8 mouse cellular contexts compared by ENCODE assay signal in genomic region chr2:25402972-25403601, GRCm38 (mm10). TPM values are rescaled to one million over a fixed set of nuclear protein-coding genes. Genes with fewer than 3 reads are reported as not detected.
A peak's percentile ranks its signal among the peaks of the same experiment; 100 is the strongest.
DNase-seq lines count a peak whose midpoint lies in the region; ATAC-seq and TF ChIP-seq lines count a peak whose summit lies in the region.

No protein-coding gene starts in this region.

- DNase-seq in thymus, adult 2 months: peak; percentile 47
- no peak for DNase-seq in thymus, postnatal 0 days (ENCODE audit: low spot score)
- DNase-seq in forebrain, embryonic 11.5 days (ENCODE audit: low spot score): peak; percentile 86
- DNase-seq in kidney, postnatal 14 days: peak; percentile 81
- peak; percentile 25 for DNase-seq in liver
- peak; percentile 67 for DNase-seq in neural tube, embryonic 10.5 days (ENCODE audit: extremely low spot score, low spot score)
- peak; percentile 56 for DNase-seq in testis, postnatal 14 days (ENCODE audit: low spot score)

- no peak overlapping the region for H3K27ac ChIP-seq in thymus, adult 2 months (ENCODE audit: control insufficient read depth, insufficient read depth, low read length)
- no peak overlapping the region; the same call in 1 of the 2 replicates for H3K27ac ChIP-seq in forebrain, embryonic 11.5 days (ENCODE audit: low read depth, low read length)
- H3K27ac ChIP-seq in heart, embryonic 16.5 days (ENCODE audit: low read length): no peak overlapping the region

- whole genome bisulfite sequencing in thymus, adult 2 months: 8% methylated on average over 54 of the region's 54 CpGs
- WGBS in forebrain, embryonic 11.5 days: 1% methylated on average over 53 of the region's 54 CpGs
- WGBS in heart, embryonic 16.5 days: 1% methylated on average over 53 of the region's 54 CpGs

- H3K9ac ChIP-seq in forebrain, embryonic 11.5 days (ENCODE audit: low read length): peak overlapping the region; percentile 92
- H3K9ac ChIP-seq in heart, embryonic 16.5 days (ENCODE audit: low read length): peak overlapping the region; percentile 67

- peak overlapping the region; percentile 80 for H3K4me2 ChIP-seq in forebrain, embryonic 11.5 days (ENCODE audit: low read depth, low read length, severe bottlenecking)
- peak overlapping the region; percentile 62 for H3K4me2 ChIP-seq in heart, embryonic 16.5 days (ENCODE audit: low read depth, low read length)

- H3K27me3 ChIP-seq in thymus, adult 2 months (ENCODE audit: control insufficient read depth, insufficient read depth, low read length): peaks cover 18% of the 10 kb centered on the region; the same call in 1 of the 2 replicates
- H3K27me3 ChIP-seq in forebrain, embryonic 11.5 days (ENCODE audit: control insufficient read depth, insufficient read depth, low read length): peaks cover 13% of the 10 kb centered on the region
- H3K27me3 ChIP-seq in heart, embryonic 16.5 days (ENCODE audit: control insufficient read depth, insufficient read depth, low read length): peaks cover 59% of the 10 kb centered on the region

- H3K9me3 ChIP-seq in forebrain, embryonic 11.5 days (ENCODE audit: control insufficient read depth, low read length): no peaks in the 10 kb centered on the region
- no peaks in the 10 kb centered on the region for H3K9me3 ChIP-seq in heart, embryonic 16.5 days (replicated peaks; ENCODE audit: control insufficient read depth, low read length)

- no peaks in the 10 kb centered on the region for H3K36me3 ChIP-seq in thymus, adult 2 months (ENCODE audit: control insufficient read depth, insufficient read depth, low read length)
- H3K36me3 ChIP-seq in forebrain, embryonic 11.5 days (ENCODE audit: control insufficient read depth, insufficient read depth, low read length): no peaks in the 10 kb centered on the region
- H3K36me3 ChIP-seq in heart, embryonic 16.5 days (ENCODE audit: control insufficient read depth, insufficient read depth): no peaks in the 10 kb centered on the region

- peak; percentile 83 for ATAC-seq in forebrain, embryonic 11.5 days (replicated peaks; ENCODE audit: low FRiP score)
- peak; percentile 53 for ATAC-seq in heart, embryonic 16.5 days (replicated peaks; ENCODE audit: extremely low read depth, insufficient read depth, low FRiP score)

- peak overlapping the region; percentile 38 for H3K4me3 ChIP-seq in thymus, adult 2 months (ENCODE audit: control insufficient read depth, insufficient read depth, low read length)
- H3K4me3 ChIP-seq in forebrain, embryonic 11.5 days (ENCODE audit: low read depth, low read length): peak overlapping the region; percentile 85
- peak overlapping the region; percentile 58 for H3K4me3 ChIP-seq in heart, embryonic 16.5 days (ENCODE audit: low read length)

- H3K4me1 ChIP-seq in thymus, adult 2 months (replicated peaks; ENCODE audit: control insufficient read depth, insufficient read depth, low read length): peaks cover 14% of the 10 kb centered on the region
- H3K4me1 ChIP-seq in forebrain, embryonic 11.5 days (replicated peaks; ENCODE audit: control insufficient read depth, insufficient read depth, low read length): no peaks in the 10 kb centered on the region
- no peaks in the 10 kb centered on the region; the same call in 1 of the 2 replicates for H3K4me1 ChIP-seq in heart, embryonic 16.5 days (ENCODE audit: control insufficient read depth, insufficient read depth, low read length)

- no peak for TF ChIP-seq CTCF in thymus, adult 2 months (IDR thresholded peaks at IDR 0.05; ENCODE audit: borderline replicate concordance, control insufficient read depth, extremely low read depth, insufficient read depth, low read length, poor library complexity)

- TF ChIP-seq POLR2A in thymus, adult 2 months (IDR thresholded peaks at IDR 0.05; ENCODE audit: control insufficient read depth, extremely low read depth, insufficient read depth, low read length, poor library complexity): no peak

RNA-seq across cellular contexts. Expression of gene Npdc1, which starts 3.9 kb away (rescaled TPM):
- 28.4 and 30.8 TPM in 2 replicates for polyA plus RNA-seq in thymus, adult 2 months (2012; rRNA removed)
- polyA plus RNA-seq in thymus, postnatal 0 days (2015; fragmentation: Nextera tagmentation; extraction: Ambion mirVana): 6.3 and 7.2 TPM in 2 replicates
- polyA plus RNA-seq in forebrain, embryonic 11.5 days (2014; fragmentation: Nextera tagmentation; extraction: Ambion mirVana): 120 and 128 TPM in 2 replicates
- polyA plus RNA-seq in heart, embryonic 16.5 days (2015; fragmentation: Nextera tagmentation; extraction: Ambion mirVana): 30.8 TPM in 2 replicates

RNA-seq across cellular contexts. Expression of gene Entpd2, which starts 7.4 kb away (rescaled TPM):
- polyA plus RNA-seq in thymus, adult 2 months (2012; rRNA removed): 11.7 and 14.0 TPM in 2 replicates
- 7.6 and 9.0 TPM in 2 replicates for polyA plus RNA-seq in thymus, postnatal 0 days (2015; fragmentation: Nextera tagmentation; extraction: Ambion mirVana)
- 0.23 TPM in 1 of 2 replicates, not detected in the other for polyA plus RNA-seq in forebrain, embryonic 11.5 days (2014; fragmentation: Nextera tagmentation; extraction: Ambion mirVana)
- 3.4 and 4.0 TPM in 2 replicates for polyA plus RNA-seq in heart, embryonic 16.5 days (2015; fragmentation: Nextera tagmentation; extraction: Ambion mirVana)

RNA-seq across cellular contexts. Expression of gene Fut7, which starts 20.0 kb away (rescaled TPM):
- polyA plus RNA-seq in thymus, adult 2 months (2012; rRNA removed): 1.9 and 2.0 TPM in 2 replicates
- 1.4 and 1.8 TPM in 2 replicates for polyA plus RNA-seq in thymus, postnatal 0 days (2015; fragmentation: Nextera tagmentation; extraction: Ambion mirVana)
- polyA plus RNA-seq in forebrain, embryonic 11.5 days (2014; fragmentation: Nextera tagmentation; extraction: Ambion mirVana): not detected in 2 replicates
- polyA plus RNA-seq in heart, embryonic 16.5 days (2015; fragmentation: Nextera tagmentation; extraction: Ambion mirVana): 0.35 and 0.46 TPM in 2 replicates

RNA-seq across cellular contexts. Expression of gene Abca2, which starts 25.4 kb away (rescaled TPM):
- polyA plus RNA-seq in thymus, adult 2 months (2012; rRNA removed): 86.6 and 100 TPM in 2 replicates
- 3.3 and 4.7 TPM in 2 replicates for polyA plus RNA-seq in thymus, postnatal 0 days (2015; fragmentation: Nextera tagmentation; extraction: Ambion mirVana)
- polyA plus RNA-seq in forebrain, embryonic 11.5 days (2014; fragmentation: Nextera tagmentation; extraction: Ambion mirVana): 9.9 and 10.2 TPM in 2 replicates
- polyA plus RNA-seq in heart, embryonic 16.5 days (2015; fragmentation: Nextera tagmentation; extraction: Ambion mirVana): 5.4 and 5.8 TPM in 2 replicates

RNA-seq across cellular contexts. Expression of gene Sapcd2, which starts 31.0 kb away (rescaled TPM):
- polyA plus RNA-seq in thymus, adult 2 months (2012; rRNA removed): 29.7 and 45.2 TPM in 2 replicates
- polyA plus RNA-seq in thymus, postnatal 0 days (2015; fragmentation: Nextera tagmentation; extraction: Ambion mirVana): 22.8 and 25.4 TPM in 2 replicates
- polyA plus RNA-seq in forebrain, embryonic 11.5 days (2014; fragmentation: Nextera tagmentation; extraction: Ambion mirVana): 79.0 and 85.0 TPM in 2 replicates
- 21.1 and 22.5 TPM in 2 replicates for polyA plus RNA-seq in heart, embryonic 16.5 days (2015; fragmentation: Nextera tagmentation; extraction: Ambion mirVana)
